Mouse (Mus musculus): ENCODE results near the gene Chn2.
A peak's percentile ranks its signal among the peaks of the same experiment; 100 is the strongest.

Chn2 gene

DNA sequence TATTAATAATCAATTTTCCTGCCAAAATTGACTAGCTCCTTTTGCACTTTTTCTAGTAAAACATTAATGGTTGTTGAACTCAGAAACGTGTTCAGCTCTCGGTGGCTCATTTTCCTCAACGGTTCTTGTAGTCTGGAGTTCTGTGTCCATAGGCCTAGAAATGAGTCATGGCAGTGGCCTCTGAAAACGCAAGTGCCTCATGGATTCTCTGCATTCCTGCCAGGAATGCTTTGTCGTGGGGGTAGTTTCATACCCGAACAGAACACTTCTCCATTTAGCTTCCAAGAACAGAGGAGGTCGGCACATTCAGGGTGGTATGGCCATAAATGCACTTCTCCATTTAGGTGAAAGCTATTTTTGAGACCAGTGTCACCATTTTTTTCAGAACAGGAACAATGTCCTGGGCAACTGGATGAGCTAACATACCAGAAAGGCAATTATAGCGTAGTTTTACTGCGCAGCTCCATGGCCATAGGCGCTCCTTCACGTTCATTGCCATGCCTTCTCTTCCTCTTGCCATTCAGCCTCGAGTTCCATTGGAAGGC is 244.9 kb downstream of the Chn2 start:
- no peak for DNase-seq (ENCODE audit: low spot score)

DNA sequence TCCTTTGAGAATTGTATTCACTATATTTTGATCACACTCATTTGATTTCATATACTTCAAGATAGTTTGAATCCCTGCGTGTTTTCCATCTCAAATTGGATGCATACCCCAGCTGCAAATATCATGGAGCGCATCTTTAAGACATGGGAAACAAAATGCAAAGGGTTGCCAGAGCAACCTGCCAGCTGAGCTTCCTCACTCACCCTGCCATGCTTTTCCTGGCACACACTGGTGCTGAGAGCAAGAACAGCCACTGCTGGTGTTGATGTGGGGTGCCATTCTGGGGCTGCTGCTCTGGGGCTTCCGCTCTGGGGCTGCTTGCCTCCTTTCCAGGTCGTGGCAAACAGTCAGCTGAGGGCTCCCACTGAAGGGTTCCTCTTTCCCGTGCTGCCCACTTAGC is 247.5 kb downstream of the Chn2 start:
- no peak for DNase-seq (ENCODE audit: low spot score)

- no peak for DNase-seq (ENCODE audit: low spot score)
These were observed 250.6 kb downstream of the Chn2 start for GRCm38 (mm10) chr6:54289774-54290500.

DNA sequence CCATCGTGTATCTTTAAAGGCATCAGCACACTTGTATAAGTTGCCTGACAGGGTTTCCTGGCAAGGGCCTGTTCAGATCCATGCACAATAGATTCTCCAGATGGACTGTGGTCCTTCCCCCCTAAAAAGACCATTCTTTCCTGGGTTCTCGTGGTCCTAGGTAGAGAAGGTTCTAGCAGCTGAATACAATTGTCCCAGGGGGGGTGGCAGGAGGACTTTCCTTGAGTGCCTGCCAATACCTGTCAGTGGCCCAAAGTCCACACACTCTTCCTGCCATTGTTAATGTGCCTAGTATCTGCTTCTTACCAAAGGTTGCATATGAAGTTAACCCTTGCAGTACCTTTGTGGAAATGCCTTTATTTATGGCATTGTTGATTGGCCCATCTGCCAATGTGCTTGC is 257.9 kb downstream of the Chn2 start:
- no peak for DNase-seq (ENCODE audit: low spot score)

DNA sequence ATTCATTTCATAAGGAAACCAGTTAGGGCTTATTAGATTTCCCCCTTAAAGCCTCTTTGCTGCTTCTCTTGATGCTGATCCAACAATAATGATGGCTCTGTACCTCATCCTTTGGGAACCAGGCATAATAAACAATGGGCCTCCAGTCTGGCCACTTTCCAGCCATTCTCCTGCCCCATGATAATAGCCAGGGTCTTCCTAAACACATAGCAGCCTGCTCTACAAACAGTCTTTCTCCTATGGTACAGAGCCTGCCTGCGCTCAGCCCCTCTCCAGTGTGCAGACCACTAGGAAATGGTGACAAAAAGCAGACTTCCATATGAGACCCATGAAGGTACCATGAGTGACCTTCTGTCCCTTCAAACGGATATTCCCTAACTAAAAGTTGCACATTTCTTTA is 260.1 kb downstream of the Chn2 start:
- DNase-seq (ENCODE audit: low spot score): no peak

GRCm38 (mm10) chr6:54305777-54306176 is 266.4 kb downstream of the Chn2 start:
- no peak for DNase-seq (ENCODE audit: low spot score)

GRCm38 (mm10) chr6:54313071-54313470 is 273.7 kb downstream of the Chn2 start:
- DNase-seq (ENCODE audit: low spot score): no peak

GRCm38 (mm10) chr6:54318618-54319017 is 279.3 kb downstream of the Chn2 start:
- DNase-seq (ENCODE audit: low spot score): no peak

DNA sequence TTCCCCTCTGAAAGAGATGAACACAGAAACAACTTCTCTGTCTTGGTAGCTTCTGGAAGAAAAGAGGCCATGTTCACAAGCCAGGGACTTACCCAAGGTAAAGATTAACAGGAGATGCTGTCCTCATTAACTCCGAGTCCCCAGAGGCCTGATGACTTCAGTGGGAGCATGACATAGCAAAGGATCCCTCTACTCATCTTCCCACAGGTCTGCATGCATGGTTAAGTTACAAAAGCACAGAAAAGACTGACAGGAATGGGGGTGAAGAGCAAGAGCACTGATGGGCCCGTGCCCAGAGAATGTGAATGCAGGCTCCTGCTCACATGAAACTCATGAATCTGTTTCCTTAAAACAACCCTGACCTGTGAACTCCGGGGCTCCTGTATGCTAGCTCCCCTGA is 279.8 kb downstream of the Chn2 start:
- DNase-seq (ENCODE audit: low spot score): no peak

GRCm38 (mm10) chr6:54320236-54320635 is 280.9 kb downstream of the Chn2 start:
- no peak for DNase-seq (ENCODE audit: low spot score)

DNA sequence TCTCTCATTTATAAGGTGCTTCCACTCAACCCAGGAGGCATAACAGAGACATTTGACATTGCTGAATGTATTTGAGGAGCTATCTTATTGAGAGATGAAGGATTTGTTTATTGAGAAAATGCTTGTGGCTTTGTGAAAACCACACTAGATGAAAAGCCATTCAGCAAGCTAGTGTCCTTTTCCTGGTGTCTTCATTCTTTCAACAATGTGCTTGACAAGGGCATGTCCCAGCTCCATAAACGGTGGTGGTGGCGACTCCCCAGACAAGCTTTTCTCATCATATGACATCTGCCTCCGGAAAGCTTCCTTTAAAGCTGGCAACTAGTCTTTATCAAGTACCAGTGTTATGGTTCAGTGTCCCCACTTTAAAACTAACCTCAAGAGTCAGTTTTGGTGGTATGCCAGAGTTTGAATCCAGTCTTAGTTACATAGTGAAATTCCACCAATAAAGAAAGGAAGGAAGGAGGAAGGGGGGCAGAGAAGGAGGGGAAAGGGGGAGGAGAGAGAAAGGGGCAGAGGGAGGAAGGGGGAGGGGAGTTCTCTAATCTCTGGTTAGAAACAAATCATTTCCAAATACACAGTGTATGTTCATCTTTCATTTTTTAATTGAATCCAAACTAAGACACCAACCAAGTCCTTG is 286.0 kb downstream of the Chn2 start, which contains the start of gene Prr15:
Prr15 (plus strand) TSS at position 590 of the 640 bp plus-strand sequence.
- DNase-seq (ENCODE audit: low spot score): no peak

DNA sequence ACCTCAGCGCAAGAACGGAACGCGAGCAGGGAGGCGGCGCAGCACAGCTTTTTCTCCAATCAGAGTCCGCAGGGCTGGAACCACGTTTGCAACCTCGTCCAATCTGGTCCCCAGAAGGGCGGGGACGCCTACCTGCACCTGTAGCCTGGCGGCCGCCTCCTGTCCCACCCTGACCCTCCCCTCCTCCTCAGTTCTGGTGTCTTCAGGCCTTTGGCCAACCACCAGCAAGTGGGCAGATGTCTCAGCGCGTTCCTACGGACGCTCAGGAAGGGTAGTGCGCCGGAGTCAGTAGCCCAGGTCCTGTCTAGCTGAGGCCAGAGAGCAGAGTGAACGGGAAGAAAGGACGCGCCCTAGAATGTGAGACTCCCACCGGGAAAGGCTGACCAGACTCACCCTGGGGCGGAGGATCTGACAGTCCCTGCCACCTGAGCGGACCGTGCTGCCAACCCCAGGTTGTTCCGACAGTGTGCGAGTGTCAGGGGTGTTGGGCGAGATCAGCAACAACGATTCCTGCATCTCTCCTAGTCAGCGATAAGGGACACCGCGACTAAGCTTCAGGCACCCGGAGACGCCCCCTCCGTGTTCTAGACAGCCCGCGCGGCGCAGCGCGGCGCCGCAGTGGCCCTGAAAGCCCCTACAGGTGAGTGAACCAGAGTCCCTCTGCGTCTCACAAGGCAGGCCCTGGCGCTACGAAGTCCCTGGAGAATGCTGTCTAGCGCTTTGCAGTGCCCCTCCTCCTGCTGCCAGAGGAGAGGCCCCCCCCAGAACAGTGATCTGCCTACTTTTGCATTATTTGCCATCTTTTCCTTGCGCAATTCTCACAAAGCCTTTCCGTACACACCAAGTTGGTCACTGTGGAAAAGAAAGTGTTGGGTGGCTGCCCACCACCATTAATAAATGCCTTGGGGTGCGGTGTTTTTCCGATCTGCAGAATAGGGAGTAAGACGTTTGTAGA is 287.6 kb downstream of the Chn2 start:
- DNase-seq (ENCODE audit: low spot score): no peak

GRCm38 (mm10) chr6:54327626-54328003 is 288.3 kb downstream of the Chn2 start:
- peak; percentile 29 for DNase-seq (ENCODE audit: low spot score)

DNA sequence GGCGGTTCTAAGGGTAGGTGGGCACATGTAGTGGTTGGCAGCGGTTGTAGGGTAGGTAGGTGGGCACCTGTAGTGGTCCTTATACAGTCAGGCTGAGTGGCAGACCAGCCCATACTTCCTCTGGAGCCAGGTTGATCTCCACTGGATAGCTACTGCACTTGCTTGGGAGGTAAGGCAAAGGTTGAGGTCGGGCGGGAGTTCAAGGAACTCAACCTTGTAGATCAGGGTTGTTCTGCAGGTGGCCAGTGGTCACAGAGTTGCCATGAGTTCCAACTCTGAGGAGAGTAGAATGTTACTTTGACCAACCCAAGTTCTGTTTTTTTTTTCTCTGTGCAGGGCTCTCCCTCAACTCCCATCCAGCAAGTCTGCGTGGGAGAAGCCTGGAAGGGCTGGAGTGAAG is 289.4 kb downstream of the Chn2 start:
- no peak for DNase-seq (ENCODE audit: low spot score)

- no peak for DNase-seq (ENCODE audit: low spot score)
These were observed 290.2 kb downstream of the Chn2 start for GRCm38 (mm10) chr6:54329598-54329997.

DNA sequence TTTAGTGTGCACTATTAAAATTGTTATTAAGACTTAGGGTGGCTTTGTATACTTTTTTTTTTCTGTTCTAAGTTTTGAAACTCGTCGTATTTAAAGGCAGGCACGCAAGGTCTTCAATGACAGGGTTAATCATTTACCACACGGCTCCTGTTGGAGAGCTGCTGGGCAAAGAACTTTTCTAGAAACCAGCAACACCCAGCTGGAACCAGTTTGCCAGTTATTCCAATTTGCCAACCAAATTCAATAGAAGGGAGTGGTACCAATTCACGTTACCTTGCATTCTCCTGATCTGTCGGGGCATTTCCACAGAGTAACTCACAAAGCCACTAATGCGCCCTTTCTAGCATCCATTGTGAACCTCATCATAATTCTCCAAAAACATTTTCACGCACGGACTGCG is 290.8 kb downstream of the Chn2 start:
- no peak for DNase-seq (ENCODE audit: low spot score)

DNA sequence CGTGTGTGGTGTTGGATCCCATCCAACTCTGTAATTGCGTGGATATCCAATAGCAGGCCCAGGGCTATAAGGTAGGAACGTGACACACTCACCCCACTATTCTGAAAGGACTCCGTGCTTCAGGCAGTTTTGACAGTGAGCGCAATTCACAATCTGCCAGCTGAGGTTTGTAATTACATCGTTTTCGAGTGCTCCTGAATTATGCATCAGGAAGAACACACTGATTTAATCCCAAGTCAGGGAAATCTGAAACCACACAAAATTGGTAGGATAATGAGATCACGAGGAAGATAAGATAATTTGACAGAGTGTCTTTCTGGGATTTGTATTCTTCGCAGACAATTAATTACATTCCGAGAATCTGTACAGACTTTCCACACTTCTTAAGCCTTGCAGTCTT is 292.4 kb downstream of the Chn2 start:
- no peak for DNase-seq (ENCODE audit: low spot score)

DNA sequence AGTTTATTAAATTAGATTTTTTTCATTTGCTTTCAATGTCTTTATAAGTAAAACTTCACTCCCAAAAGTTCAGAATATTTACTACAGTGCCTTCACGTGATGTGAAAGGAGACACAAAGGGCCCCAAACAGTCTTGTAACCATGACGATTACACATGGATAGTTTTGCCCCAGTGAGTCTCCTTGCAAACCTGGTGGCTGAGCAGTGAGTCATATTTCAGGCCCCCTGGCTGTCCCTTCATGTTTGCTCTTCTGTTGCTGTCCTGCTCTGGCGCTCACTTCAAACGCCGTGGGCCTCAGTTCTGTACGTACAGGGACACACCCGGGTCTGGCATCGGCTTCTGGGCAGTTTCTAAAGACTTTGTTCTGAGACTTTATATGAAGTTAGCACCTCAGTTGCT is 292.8 kb downstream of the Chn2 start:
- DNase-seq (ENCODE audit: low spot score): no peak

DNA sequence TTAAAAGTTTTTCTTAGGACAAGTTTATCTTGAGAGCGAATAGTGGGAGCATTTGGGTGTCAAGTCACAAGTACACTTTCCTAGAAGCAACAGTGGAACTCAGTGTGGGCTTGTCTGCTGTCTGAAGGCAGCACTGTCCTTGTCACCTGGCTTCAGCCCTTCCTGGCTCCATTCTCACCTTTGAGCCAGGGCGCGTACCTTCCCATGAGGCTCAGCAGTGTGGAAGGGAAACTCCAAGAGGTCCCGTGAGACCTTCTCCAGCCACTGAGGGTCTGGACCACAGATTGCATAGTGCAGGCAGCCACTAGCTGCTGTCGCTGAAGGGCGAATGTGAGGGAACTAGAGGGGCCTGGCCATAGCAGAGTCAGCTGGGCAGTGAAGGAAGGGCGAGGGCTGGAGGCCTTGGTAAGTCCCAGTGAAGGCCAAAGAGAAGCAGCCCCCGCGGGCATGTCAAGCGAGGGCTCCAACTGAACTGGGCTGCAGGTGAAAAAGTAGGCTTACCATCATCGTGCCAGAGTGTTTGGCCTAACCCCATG is 293.8 kb downstream of the Chn2 start:
- no peak for DNase-seq (ENCODE audit: low spot score)

GRCm38 (mm10) chr6:54333652-54334396 is 294.5 kb downstream of the Chn2 start:
- no peak for DNase-seq (ENCODE audit: low spot score)

- DNase-seq (ENCODE audit: low spot score): no peak
These were observed 298.0 kb downstream of the Chn2 start for GRCm38 (mm10) chr6:54337321-54337720.
